In genomic region chr14:115092510-115092909, GRCm38 (mm10) we compare ENCODE assay signal across 8 mouse cellular contexts. TPM values are rescaled to one million over a fixed set of nuclear protein-coding genes. Genes with fewer than 3 reads are reported as not detected.
DNase-seq lines count a peak whose midpoint lies in the region; ATAC-seq and TF ChIP-seq lines count a peak whose summit lies in the region.

No protein-coding gene starts in this region.

- no peak for TF ChIP-seq EP300 in liver, embryonic 14.5 days (IDR thresholded peaks at IDR 0.05; ENCODE audit: low read depth)

- TF ChIP-seq CTCF in liver, embryonic 14.5 days (IDR thresholded peaks at IDR 0.05; ENCODE audit: low read depth): no peak
- no peak for TF ChIP-seq CTCF in small intestine, adult 2 months (IDR thresholded peaks at IDR 0.05; ENCODE audit: extremely low read depth, insufficient read length, insufficient replicate concordance, low read depth, low read length)

- no peak for TF ChIP-seq POLR2A in small intestine, adult 2 months (IDR thresholded peaks at IDR 0.05; ENCODE audit: low read depth, low read length)

- no peaks in the 10 kb centered on the region for H3K4me1 ChIP-seq in hindbrain, embryonic 11.5 days (replicated peaks; ENCODE audit: control insufficient read depth, insufficient read depth, low read length)
- H3K4me1 ChIP-seq in liver, embryonic 14.5 days (replicated peaks; ENCODE audit: control insufficient read depth in 2 of 2, insufficient read depth in 2 of 2, low read length in 1 of 2): no peaks in the 10 kb centered on the region
- peaks cover 6% of the 10 kb centered on the region; the same call in 1 of the 2 replicates for H3K4me1 ChIP-seq in small intestine, adult 2 months (ENCODE audit: control insufficient read depth, insufficient read depth, insufficient read length, low read length)

- intact Hi-C loops in gastrocnemius, postnatal 36 days (cut with DNase I): no loop called here

- peak; percentile 68 for ATAC-seq in hindbrain, embryonic 11.5 days (ENCODE audit: low FRiP score)
- peak; percentile 34 for ATAC-seq in liver, embryonic 14.5 days (ENCODE audit: insufficient read depth)

- H3K9ac ChIP-seq in hindbrain, embryonic 11.5 days (ENCODE audit: low read depth, low read length): peak overlapping the region; percentile 46
- no peak overlapping the region for H3K9ac ChIP-seq in liver, embryonic 14.5 days (replicated peaks)

- DNase-seq in lung, adult 18-20 months: peak; percentile 5 to 7
- no peak for DNase-seq in lung, postnatal 25 days (ENCODE audit: low spot score)
- DNase-seq in embryo, embryonic 9.5 days (ENCODE audit: extremely low spot score): peak; percentile 30
- DNase-seq in hindbrain, embryonic 11.5 days (ENCODE audit: low spot score): no peak
- DNase-seq in liver, embryonic 14.5 days (ENCODE audit: low read depth in 3 of 3, low spot score in 3 of 3): no peak
- no peak for DNase-seq in gastrocnemius, postnatal 36 days
- no peak for DNase-seq in gastrocnemius, postnatal 10 days

- no peaks in the 10 kb centered on the region for H3K36me3 ChIP-seq in hindbrain, embryonic 11.5 days (ENCODE audit: control insufficient read depth, insufficient read depth, low read length)
- no peaks in the 10 kb centered on the region for H3K36me3 ChIP-seq in liver, embryonic 14.5 days (replicated peaks; ENCODE audit: control insufficient read depth, insufficient read depth, low read depth)
- no peaks in the 10 kb centered on the region for H3K36me3 ChIP-seq in small intestine, adult 2 months (ENCODE audit: control insufficient read depth, insufficient read depth, low read length)

- WGBS in hindbrain, embryonic 11.5 days: under 1% methylated on average over 33 of the region's 33 CpGs
- WGBS in liver, embryonic 14.5 days (ENCODE audit: insufficient replicate concordance): 1% methylated on average over 33 of the region's 33 CpGs
- WGBS in small intestine, adult 2 months: 2% methylated on average over 33 of the region's 33 CpGs

- H3K9me3 ChIP-seq in hindbrain, embryonic 11.5 days (ENCODE audit: control insufficient read depth, low read length): no peaks in the 10 kb centered on the region
- H3K9me3 ChIP-seq in liver, embryonic 14.5 days (ENCODE audit: control insufficient read depth, low read length): no peaks in the 10 kb centered on the region

- peak overlapping the region; percentile 66 for H3K4me3 ChIP-seq in hindbrain, embryonic 11.5 days (ENCODE audit: low read depth, low read length)
- peak overlapping the region; percentile 16 to 40 for H3K4me3 ChIP-seq in liver, embryonic 14.5 days (ENCODE audit: insufficient read depth in 1 of 2, low read depth in 2 of 2, low read length in 2 of 2)
- H3K4me3 ChIP-seq in small intestine, adult 2 months (ENCODE audit: low read depth, low read length): peak overlapping the region; percentile 61

- H3K27ac ChIP-seq in hindbrain, embryonic 11.5 days (ENCODE audit: low read depth, low read length): no peak overlapping the region
- no peak overlapping the region for H3K27ac ChIP-seq in liver, embryonic 14.5 days
- no peak overlapping the region for H3K27ac ChIP-seq in small intestine, adult 2 months (ENCODE audit: insufficient read depth, low read depth, low read length)

- peak overlapping the region; percentile 92 for H3K4me2 ChIP-seq in hindbrain, embryonic 11.5 days (replicated peaks; ENCODE audit: low read depth, low read length)
- peak overlapping the region; percentile 62 for H3K4me2 ChIP-seq in liver, embryonic 14.5 days (ENCODE audit: low read depth)

- peaks cover 24% of the 10 kb centered on the region for H3K27me3 ChIP-seq in hindbrain, embryonic 11.5 days (ENCODE audit: control insufficient read depth, insufficient read depth, low read length)
- peaks cover 34% of the 10 kb centered on the region for H3K27me3 ChIP-seq in liver, embryonic 14.5 days (ENCODE audit: control insufficient read depth, insufficient read depth, low read length)
- H3K27me3 ChIP-seq in small intestine, adult 2 months (ENCODE audit: control insufficient read depth, insufficient read depth, low read length): peaks cover 28% of the 10 kb centered on the region

RNA-seq across cellular contexts. Expression of gene Gpc5, which starts 0.5 kb away (rescaled TPM):
- 0.45 and 0.73 TPM in 2 replicates for polyA plus RNA-seq in hindbrain, embryonic 11.5 days (2014; fragmentation: Nextera tagmentation; extraction: Ambion mirVana)
- polyA plus RNA-seq in liver, embryonic 14.5 days (2012; rRNA removed): 0.02 TPM in 1 of 2 replicates, not detected in the other
- 0.05 and 0.08 TPM in 2 replicates for polyA plus RNA-seq in liver, embryonic 14.5 days (2014; fragmentation: Nextera tagmentation; extraction: Ambion mirVana)
- not detected in 2 replicates for polyA plus RNA-seq in small intestine, adult 2 months (2012; rRNA removed)
- not detected for total RNA-seq in gastrocnemius, postnatal 36 days (2021)
- under 1 TPM; 0.19 to 0.20 TPM for total RNA-seq in gastrocnemius, postnatal 10 days (2021)

Comparison
In these comparisons a context has a peak if more than half of its experiments do, and no peak if none do; other contexts are left out.
1. DNase-seq: peak in lung, adult 18-20 months (2 of 2) and embryo, embryonic 9.5 days (single experiment); none in lung, postnatal 25 days (single experiment), hindbrain, embryonic 11.5 days (single experiment), liver, embryonic 14.5 days (0 of 3), gastrocnemius, postnatal 36 days (0 of 2) and gastrocnemius, postnatal 10 days (single experiment).
2. Peak in every context shown above with its lines, with median percentiles within 50 percentile points of each other: H3K4me3 ChIP-seq.